Mouse (Mus musculus) cerebellum, adult 18-20 months (tissue): ENCODE measurements around the gene Gm21954.

Source experiments
- DNase-seq, 2 experiments: peaks; one replicate each; pipeline ENCODE4 v3.0.0; 2021

Gene Gm21954

GRCm38 (mm10) chr3:55462904-55463668 is 8.9 kb downstream of the Gm21954 start:
- peak; percentile 46 to 63 for DNase-seq

DNA sequence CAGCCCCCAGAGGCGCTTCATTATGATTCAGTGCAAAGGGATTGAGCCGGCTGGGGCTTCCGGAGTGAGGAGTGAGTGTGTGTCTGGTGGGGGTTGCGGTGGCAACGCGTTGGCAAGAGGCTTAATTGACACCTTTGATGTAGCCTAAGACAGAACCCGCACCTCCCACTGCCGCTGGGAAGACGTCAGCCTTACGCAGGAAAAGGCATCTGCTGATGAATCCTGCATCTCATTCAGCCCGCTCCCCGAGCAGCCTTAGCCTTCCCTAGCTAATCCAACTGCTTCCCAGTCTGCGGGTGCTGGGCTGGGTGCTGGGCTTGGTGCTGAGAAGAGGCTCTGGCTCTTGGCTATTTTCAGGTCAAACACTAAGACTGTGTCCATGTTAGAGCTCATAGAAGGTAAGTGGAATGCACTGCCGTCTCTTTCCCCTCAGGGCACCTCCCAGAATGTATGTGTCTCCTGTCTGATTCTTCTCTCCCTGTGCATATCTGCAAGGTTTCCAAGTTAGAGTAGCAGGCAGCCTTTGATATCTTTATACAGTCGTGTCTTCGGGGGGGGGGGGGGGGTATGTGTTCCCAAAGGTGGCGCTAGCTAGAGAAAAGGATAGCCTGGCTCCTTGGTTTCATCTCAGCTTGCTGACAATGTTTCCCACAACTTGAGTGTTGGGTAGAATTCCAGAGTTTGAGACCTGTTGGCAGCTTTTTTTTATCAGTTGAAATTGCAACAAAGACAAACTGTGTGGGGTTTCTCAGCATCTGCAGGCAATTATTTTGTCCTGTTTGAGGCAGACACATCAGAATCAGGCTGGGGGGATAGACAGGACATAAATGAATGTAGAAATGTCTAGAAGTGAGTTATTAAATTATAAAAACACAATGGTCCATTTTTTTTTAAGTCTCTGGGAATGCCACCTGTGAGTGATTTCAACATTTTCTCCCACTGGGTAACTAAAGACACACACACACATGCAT is 10.0 kb downstream of the Gm21954 start:
- DNase-seq, result peak; percentile 80 to 87

DNA sequence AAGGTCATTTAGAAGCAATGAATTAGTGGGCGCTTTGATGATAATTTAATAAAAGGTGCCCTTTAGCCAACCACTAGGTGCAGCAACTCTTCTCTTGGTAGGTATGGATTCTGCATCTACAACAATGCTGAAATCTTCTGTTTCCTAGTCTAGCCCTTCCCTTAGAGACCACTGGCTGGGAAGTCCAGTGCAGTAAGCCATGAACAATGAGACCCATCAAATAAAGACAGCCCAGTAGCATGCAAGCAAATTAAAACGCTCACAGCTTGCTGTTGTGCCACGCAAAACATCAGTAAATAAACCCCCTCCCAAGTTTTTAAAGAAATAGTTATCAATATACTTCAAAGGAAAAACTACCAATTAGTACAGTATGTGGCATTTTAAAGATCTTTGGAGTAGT is 10.9 kb downstream of the Gm21954 start:
- no peak for DNase-seq

DNA sequence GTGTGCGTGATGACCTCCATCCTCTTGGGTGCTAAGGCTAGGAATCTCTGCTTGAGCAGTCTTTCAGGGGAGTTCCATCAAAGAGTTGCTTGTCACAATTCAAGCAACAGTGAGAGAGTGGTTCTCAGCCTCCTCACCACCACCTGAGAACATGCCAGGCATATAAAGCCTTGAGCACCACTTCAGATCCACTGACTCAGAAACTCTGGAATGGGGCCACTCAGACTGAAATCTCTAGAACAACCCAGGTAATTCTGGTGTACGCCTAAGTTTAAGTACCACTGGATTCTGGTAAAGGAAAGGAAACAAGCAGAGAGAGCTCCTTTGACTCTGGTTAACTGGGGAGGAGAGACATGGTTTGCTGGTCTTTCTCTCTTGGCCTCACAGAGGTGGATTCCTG is 19.5 kb downstream of the Gm21954 start:
- DNase-seq, result no peak

GRCm38 (mm10) chr3:55451877-55452276 is 20.1 kb downstream of the Gm21954 start:
- DNase-seq, result no peak

GRCm38 (mm10) chr3:55451035-55451434 is 21.0 kb downstream of the Gm21954 start:
- no peak for DNase-seq

GRCm38 (mm10) chr3:55449148-55449547 is 22.9 kb downstream of the Gm21954 start:
- DNase-seq, result no peak

DNA sequence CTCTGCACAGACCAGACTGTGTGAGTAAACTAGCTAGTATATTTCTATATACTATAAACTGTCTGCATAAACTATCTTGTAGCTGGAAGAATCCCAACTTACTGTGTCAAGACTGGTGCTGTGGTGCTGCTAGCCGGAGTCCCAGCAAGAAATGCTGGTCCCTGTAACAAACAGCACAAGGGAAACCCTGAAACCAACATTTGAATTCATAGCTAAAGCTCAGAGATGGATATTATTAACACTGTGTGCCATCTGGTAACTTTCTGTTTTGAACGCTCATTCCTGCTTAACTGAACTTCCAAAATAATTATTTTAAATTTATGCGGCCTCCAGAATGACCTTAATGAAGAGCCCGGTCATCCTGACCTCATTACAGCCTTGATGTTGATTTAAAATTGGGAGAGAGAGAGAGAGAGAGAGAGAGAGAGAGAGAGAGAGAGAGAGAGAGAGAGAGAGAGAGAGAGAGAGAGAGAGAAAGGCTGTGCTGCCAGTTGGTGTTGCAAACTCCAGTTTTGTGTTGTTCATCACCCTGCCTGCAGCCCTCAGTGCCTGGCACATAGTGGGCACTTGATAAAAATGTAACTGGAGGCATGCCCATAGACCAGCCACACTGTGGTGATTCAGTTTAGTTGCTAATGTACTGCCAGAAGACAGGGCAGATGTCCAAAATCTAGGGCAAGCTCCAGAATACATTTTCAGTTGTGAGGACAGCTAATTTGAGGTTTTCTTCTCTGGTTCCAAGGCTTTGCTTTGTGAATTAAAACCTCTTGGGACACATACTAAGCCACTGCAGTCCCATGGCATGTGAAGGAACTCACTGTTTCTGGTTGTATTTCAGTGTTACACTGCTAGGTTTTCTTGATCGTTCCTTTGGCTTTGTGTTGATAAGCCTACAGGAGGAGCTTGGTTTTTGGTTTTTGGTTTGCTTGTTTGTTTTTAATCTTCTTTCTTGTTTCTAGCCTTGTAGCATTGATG is 24.2 kb downstream of the Gm21954 start:
- DNase-seq, result peak; percentile 73 to 82

DNA sequence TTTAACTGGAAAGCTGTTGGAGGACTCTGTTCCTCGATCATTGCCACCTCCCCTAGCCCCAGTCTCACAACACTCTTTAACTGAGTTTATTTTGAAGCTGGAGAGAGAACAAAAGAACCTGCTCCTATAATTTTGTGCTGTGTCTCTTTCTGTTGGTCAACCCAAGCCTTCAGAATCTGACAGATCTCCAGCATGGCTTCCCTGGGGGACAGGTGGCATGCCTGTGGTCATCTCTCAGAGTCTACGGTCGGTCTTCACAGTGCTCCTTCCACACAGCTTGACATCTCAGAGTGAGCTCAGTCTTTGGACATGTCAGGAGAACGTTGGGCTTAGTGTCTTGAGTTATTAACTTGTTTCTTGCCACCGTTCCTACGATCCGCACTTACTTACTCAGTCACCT is 25.3 kb downstream of the Gm21954 start:
- DNase-seq, result peak in 1 of 2 experiments; percentile 24

GRCm38 (mm10) chr3:55443725-55444124 is 28.3 kb downstream of the Gm21954 start:
- DNase-seq, result peak; percentile 74 to 79

DNA sequence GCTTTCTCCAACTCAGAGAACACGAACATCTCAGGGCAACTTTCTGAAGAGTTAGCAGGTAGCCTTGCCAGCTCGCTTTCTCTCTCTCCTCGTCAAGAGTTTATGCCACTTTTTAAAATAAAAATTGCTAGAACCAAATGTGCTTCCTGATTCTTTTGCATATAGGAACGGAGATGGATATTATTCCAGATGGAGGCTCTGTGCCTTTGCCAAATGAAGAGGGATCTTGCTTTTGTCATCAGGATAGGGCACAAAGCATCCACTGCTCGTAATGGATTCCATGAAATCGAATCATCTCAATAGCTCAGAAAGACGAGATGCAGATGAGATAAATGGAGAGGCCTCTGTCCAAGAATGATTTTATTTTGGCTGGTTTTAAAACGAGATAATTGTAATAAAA is 28.7 kb downstream of the Gm21954 start:
- peak in 1 of 2 experiments; percentile 32 for DNase-seq

- no peak for DNase-seq
These were observed 29.9 kb downstream of the Gm21954 start for GRCm38 (mm10) chr3:55442012-55442645.

DNA sequence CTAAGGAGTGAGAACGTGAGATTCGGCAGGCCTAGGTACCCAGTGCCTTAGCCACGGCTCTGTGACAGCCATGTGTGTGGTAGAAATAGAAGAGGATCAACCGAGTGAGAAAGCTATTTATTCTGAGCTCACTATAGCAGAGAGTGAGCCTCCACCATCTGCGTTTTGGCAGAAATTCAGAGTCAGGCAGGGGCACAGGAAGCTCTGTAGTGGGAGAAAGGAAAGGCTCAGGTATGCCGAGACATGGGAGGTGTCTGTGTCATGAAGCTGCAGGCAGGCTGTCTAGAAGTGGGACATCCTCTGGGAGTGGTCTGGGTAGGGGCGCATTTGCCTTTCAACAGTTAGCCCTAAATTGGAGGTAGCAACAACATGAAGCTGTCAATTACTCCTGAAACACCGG is 31.7 kb downstream of the Gm21954 start:
- peak; percentile 65 to 71 for DNase-seq

DNA sequence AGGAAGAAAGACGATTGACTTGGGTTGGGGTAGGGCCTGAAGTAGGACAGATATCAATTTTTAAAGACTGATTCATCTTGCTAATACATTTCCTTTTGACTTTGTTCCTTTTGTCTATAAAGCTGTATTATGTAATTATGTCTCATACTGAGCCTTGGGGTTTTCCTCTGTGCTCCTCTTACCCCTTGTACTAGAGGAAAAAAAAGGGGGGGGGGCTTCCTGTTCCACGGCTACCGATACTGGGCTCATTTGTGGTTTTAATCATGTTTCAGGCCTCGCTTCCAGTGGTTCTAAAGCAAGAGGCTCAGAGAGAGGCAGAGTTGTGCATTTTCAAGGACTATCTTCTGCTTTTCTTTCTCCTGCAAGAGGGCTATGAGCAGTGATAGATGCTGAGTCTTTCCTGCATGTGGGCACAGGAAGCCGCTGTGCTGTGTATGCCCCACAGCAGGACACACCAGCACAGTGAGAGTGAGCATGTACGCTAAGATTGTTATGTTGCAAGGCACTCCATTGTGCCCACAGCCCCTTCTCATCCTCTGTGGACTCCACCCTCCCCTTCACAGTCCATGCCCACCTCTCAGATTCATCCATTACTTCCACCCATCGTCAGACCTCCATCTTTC is 33.1 kb downstream of the Gm21954 start:
- DNase-seq, result no peak

DNA sequence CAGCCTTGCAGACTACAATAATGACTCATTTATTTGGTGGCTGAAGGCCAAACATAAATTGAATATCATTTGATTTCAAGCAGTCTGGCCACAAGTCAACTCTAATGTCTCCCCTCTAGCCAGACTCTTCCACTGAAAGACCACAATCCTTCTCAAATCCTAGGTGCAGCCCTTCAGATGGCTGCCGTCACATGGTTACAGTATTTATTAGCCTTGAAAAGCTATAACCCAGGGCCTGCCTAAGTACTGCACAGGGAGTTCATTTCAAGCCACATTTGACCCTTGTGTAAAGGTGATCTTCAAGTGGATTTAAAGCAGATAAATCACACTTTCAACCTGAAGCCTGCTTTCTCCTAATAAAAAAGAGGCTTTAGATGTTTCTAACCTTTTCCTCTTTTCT is 37.7 kb downstream of the Gm21954 start:
- DNase-seq, result no peak

DNA sequence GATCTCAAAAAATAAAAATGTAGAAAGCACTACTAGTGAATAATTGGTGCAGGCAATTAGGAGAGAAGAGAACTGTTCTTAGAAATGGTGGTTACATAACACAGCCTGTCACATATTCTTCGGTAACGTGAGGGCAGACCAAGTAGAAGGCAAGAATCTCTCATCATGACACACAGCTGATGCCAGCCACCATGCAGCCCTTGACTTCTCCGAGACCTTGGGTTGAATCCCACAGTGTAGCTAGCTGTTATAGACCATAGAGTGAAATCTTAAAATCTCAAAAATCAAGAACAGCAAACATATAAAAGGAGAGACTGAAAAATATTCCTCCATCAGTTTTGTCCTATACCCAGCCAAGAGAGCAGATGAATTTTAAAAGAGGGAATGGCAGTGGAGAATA is 40.8 kb downstream of the Gm21954 start:
- no peak for DNase-seq

GRCm38 (mm10) chr3:55430022-55430549 is 41.9 kb downstream of the Gm21954 start:
- DNase-seq, result peak in 1 of 2 experiments; percentile 27

GRCm38 (mm10) chr3:55423640-55424397 is 48.2 kb downstream of the Gm21954 start:
- DNase-seq, result no peak

GRCm38 (mm10) chr3:55420436-55421083 is 51.5 kb downstream of the Gm21954 start:
- DNase-seq, result no peak

DNA sequence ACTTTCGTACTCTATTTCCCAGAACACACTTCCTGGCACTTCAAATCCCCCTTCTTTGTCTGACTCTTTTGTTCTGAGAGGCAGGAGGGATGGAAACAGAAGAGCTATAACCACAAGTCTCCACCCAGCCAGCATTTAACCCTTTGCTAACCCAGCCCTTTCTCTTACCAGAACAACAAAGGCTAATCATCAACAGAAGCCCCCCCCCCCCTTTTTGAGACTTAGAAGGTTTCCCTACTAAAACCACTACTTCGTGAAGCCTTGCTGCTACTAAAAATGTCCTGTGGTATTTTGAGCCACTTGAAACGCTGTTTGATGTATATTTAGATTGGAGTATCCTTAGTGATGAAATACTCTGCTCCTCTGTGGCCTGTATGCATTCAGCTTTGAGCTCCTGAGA is 52.7 kb downstream of the Gm21954 start:
- DNase-seq, result no peak
